Mouse (Mus musculus): ENCODE data around the gene Vsnl1. TPM values are rescaled to one million over a fixed set of nuclear protein-coding genes. Genes with fewer than 3 reads are reported as not detected.

The Vsnl1 gene
- polyA plus RNA-seq (2021; fragmentation: Nextera tagmentation), result 297 and 360 TPM in 2 replicates
- long read RNA-seq, experiment 1, transcript Vsnl1-201 (4 exons, 1,903 nt), result major isoform, 292 of 347 reads
- long read RNA-seq, experiment 1, partial matches to known transcripts, result 34 of 347 reads
- long read RNA-seq, experiment 1, other reads (novel, unspliced or antisense), result 20 of 347 reads
- long read RNA-seq, experiment 2, transcript Vsnl1-201 (4 exons, 1,903 nt), result major isoform, 26 of 119 reads
- long read RNA-seq, experiment 2, partial matches to known transcripts, result 93 of 119 reads
- long read RNA-seq, experiment 2, other reads (novel, unspliced or antisense), result 0 of 119 reads

DNA sequence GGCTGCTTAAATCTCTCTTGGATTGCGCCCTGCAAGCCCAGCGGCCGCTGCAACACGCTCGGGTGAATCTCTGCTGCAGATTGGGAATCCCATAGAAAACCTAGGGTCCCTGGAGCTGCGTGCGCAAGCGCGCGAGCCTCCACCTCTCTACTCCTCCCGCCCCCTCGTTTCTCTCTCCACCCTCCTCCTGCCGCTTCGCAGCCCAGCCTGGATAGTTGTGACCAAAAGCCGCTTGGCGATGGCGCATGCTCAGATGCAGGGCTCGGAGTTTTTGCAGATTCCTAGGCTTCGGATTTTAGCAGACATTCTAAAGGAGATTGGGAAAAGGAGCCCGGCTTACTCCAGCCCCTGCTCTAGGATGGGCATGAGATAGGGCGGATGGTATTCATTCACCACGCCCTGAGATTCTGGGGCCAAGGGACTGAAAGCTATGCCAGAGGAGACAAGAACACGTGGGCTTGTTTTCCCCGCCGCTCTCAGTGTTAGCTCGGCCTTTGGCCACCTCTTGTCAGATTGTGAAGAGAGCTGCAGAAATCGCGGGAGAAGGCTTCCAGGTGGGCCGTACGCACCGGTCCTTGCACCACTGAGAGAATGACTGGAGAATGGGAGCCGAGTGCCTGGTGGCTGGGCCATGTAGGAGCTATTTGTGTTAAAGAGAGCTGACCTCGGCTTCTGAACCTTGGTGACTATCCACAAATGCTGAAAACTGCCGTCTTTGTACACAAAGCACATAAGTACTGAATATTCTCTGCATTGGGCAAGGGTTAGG, at the start of gene Vsnl1:
TSS of gene Vsnl1 (minus strand) at position 117 of the 769 bp plus-strand sequence.

DNA sequence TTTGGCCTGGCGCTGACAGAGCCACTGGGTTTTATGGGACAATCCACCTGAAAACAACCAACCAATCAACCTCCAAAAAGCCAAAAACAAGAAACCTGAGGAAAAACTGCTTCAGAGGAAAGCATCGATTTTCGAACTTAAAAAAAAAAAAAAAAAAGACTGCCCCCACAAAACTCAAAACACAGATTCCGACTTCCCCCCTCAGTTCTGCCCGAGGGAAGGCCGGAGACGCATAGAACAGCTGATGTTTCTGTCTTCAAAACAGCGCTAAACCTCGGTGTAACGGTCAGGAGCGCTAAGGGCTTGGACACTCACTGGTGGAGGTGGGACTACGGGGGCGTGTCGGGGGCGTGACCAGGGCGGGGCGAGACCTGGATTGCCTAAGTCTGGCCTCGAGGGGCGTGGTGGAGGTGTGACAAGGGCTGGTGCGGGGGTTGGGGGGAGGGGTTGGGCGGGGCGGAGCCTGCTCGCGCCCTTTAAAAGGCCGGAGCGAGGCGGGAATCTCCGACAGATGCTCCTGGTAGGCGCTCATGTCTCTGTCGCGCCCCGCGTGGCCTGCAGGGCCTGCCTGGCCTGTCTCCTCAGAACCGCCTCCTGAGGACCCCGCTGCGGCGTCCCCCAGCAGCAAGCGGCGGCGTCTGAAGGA, 19.3 kb upstream of the Vsnl1 start, which contains the start of gene Rad51ap2:
TSS of gene Rad51ap2 (plus strand) at position 531 of the 646 bp plus-strand sequence.

Other genes starting within 250 kb of the Vsnl1 start
- gene Msgn1, start 227.6 kb downstream of the Vsnl1 start, polyA plus RNA-seq (2021; fragmentation: Nextera tagmentation), result not detected in 2 replicates
- 0.60 TPM in 1 of 2 replicates, not detected in the other for gene Gen1, start 170.8 kb downstream of the Vsnl1 start, polyA plus RNA-seq (2021; fragmentation: Nextera tagmentation)
- 39.6 and 45.1 TPM in 2 replicates for gene Smc6, start 170.7 kb downstream of the Vsnl1 start, polyA plus RNA-seq (2021; fragmentation: Nextera tagmentation)
- gene Rad51ap2, start 19.5 kb upstream of the Vsnl1 start, polyA plus RNA-seq (2021; fragmentation: Nextera tagmentation), result 0.82 and 1.1 TPM in 2 replicates

Measured in left cerebral cortex, adult 6 months (tissue).